Mouse (Mus musculus): Measurements from ENCODE around the gene Tsc22d3. TPM values are rescaled to one million over a fixed set of nuclear protein-coding genes. Genes with fewer than 3 reads are reported as not detected.
"Not testable (repeated sequence)": the region's sequence is repeated elsewhere in the genome, so short reads cannot be mapped to it uniquely, and the experiment has no call there.

Gene Tsc22d3
- total and polyA plus RNA-seq, 3 experiments, result 8.4 to 32.8 (median 15.2) TPM

DNA sequence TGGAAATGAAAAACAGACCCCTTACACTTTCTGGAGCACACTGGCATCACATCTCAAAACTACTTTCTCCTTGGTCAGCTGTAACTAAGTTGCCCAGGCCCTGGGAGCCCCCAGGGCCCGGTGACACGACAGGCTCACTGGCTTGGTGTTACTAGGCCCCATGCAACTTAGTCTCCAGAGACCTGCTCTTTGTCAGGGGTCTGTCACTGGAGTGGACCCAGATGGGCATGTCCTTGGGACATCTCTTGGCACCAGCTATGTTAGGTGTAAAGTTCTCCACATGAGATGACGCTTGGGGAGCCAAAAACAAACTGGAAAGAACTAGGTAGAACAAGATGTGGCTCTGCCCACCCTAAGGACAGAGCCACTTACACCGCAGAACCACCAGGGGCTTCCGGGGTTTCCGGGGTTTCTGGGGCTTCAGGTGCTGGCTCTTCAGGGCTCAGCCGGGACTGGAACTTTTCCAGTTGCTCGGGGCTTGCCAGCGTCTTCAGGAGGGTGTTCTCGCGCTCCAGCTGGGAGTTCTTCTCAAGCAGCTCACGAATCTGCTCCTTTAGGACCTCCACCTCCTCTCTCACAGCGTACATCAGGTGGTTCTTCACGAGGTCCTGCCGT, 59.9 kb downstream of the Tsc22d3 start:
- Histone ChIP-seq H3K27me3 (replicated peaks) (no peaks in the 10 kb centered on the region), H3K27ac (ENCODE audit: insufficient read depth, low read depth) (peak overlapping the region; percentile 48; the same call in 1 of the 2 replicates), H3K36me3 (replicated peaks in 1 of 2; ENCODE audit: control insufficient read depth in 1 of 2, insufficient read depth in 1 of 2, low read length in 1 of 2) (peaks cover 4 to 5% of the 10 kb centered on the region in 2 experiments), H3K79me2 (replicated peaks; ENCODE audit: control insufficient read depth, extremely low read depth, insufficient read depth, poor library complexity, severe bottlenecking) (peaks cover 8% of the 10 kb centered on the region), H3K9me3 (replicated peaks; ENCODE audit: low read length) (no peaks in the 10 kb centered on the region), H3K9ac (ENCODE audit: insufficient read depth, low read depth) (peak overlapping the region; percentile 96), H3K4me3 (replicated peaks in 1 of 3; ENCODE audit: low read depth in 2 of 3, low read length in 2 of 3, poor library complexity in 1 of 3) (peak overlapping the region; percentile 49 to 70 (median 62)), H3K4me1 (ENCODE audit: control insufficient read depth in 1 of 2, insufficient read depth in 2 of 2) (peaks cover 8 to 62% of the 10 kb centered on the region in 2 experiments; a peak in 3 of 4 replicates), H3K4me2 (ENCODE audit: insufficient read depth, low read depth, poor library complexity, severe bottlenecking) (peak overlapping the region; percentile 77; the same call in 1 of the 2 replicates)
- dilution Hi-C loops (cut with MboI; ENCODE audit: extremely low pct_ligation_motif_present, extremely low pct_unique_long_range_greater_than_20kb, low sequenced_read_pairs) (no loop called here), in situ Hi-C loops (cut with MboI; ENCODE audit: low pct_ligation_motif_present, low pct_unique_long_range_greater_than_20kb, low sequenced_read_pairs) (no loop called here)
- DNase-seq (ENCODE audit: extremely low read depth), result no peak
- no peak for TF ChIP-seq UBTF (IDR thresholded peaks at IDR 0.05; ENCODE audit: low read depth, low read length)
- TF ChIP-seq E2F4 (IDR thresholded peaks at IDR 0.05; ENCODE audit: insufficient replicate concordance, low read depth, low read length), result no peak
- peak; percentile 22; the same call in 1 of the 2 replicates for TF ChIP-seq ELF1 (IDR thresholded peaks at IDR 0.05; ENCODE audit: low read depth, low read length)
- no peak for TF ChIP-seq ZNF384 (IDR thresholded peaks at IDR 0.05; ENCODE audit: low read depth, low read length)
- no peak for TF ChIP-seq KAT2A (IDR thresholded peaks at IDR 0.05; ENCODE audit: insufficient replicate concordance, low read length)
- no peak for TF ChIP-seq POLR2AphosphoS2 (IDR thresholded peaks at IDR 0.05; ENCODE audit: low read depth, low read length)
- no peak for TF ChIP-seq TCF12 (IDR thresholded peaks at IDR 0.05; ENCODE audit: low read depth, low read length)
- TF ChIP-seq RAD21 (IDR thresholded peaks at IDR 0.05; ENCODE audit: low read depth, low read length), result no peak

DNA sequence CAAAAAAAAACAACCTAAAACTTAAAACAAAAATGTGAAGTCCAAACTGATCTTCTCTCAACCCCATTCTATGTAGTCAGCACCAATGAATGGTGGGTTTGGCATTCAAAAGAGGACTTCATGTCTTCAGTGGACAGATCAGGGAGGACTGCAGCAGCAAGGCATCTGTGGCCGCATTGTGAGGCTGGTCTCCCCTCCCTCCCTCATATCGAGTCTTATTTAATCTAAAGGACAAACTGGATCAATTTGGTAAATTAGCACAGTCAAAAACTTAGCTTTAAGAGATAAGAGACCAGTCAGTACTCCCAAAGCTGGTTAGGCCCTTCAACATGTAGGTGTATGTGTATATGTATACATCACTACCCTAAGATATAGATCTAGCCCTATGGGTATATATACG, 60.6 kb downstream of the Tsc22d3 start:
- H3K4me2 ChIP-seq (ENCODE audit: insufficient read depth, low read depth, poor library complexity, severe bottlenecking); in situ Hi-C loops (cut with MboI; ENCODE audit: low pct_ligation_motif_present, low pct_unique_long_range_greater_than_20kb, low sequenced_read_pairs); dilution Hi-C loops (cut with MboI; ENCODE audit: extremely low pct_ligation_motif_present, extremely low pct_unique_long_range_greater_than_20kb, low sequenced_read_pairs); H3K9me3 ChIP-seq (replicated peaks; ENCODE audit: low read length); DNase-seq (ENCODE audit: extremely low read depth); H3K27me3 ChIP-seq (replicated peaks); H3K36me3 ChIP-seq (replicated peaks in 1 of 2; ENCODE audit: control insufficient read depth in 1 of 2, insufficient read depth in 1 of 2, low read length in 1 of 2); H3K9ac ChIP-seq (ENCODE audit: insufficient read depth, low read depth); H3K27ac ChIP-seq (ENCODE audit: insufficient read depth, low read depth); H3K79me2 ChIP-seq (replicated peaks; ENCODE audit: control insufficient read depth, extremely low read depth, insufficient read depth, poor library complexity, severe bottlenecking); H3K4me3 ChIP-seq (replicated peaks in 1 of 3; ENCODE audit: low read depth in 2 of 3, low read length in 2 of 3, poor library complexity in 1 of 3): not testable (repeated sequence)
- H3K4me1 ChIP-seq (ENCODE audit: control insufficient read depth in 1 of 2, insufficient read depth in 2 of 2), result peaks cover 8 to 55% of the 10 kb centered on the region in 2 experiments; a peak in 3 of 4 replicates

DNA sequence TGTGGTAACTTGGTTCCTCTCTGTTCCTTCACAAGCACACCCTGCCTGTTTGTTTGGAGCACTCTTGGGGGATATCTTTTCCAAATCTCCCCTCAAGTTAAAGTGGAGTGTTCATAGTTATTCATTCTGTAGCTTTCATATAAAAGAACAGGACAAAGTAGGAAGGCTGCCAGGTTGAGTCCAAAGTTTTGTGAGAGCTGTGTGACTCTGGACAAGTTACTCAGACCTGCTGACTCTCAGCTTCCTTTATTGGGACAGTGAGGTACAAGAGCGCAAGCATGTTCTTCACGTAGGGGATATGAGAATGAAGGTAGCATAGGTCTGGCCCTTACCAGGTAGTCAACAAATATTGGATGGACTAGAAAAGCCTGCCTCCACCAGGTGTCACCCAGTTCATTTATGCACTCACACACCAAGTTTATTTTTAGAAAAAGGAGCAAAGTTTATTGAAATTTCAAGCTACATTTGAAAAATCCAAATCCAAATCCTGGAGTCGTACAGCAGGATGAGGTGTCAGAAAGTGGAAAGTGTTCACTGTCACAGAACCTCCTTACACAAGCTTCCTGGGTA, 61.3 kb downstream of the Tsc22d3 start:
- TF ChIP-seq RCOR1 (conservative IDR thresholded peaks at IDR 0.05; ENCODE audit: low read depth, low read length), result no peak
- TF ChIP-seq NELFE (IDR thresholded peaks at IDR 0.05; ENCODE audit: low read depth, low read length), result no peak
- TF ChIP-seq MEF2A (IDR thresholded peaks at IDR 0.05; ENCODE audit: borderline replicate concordance, low read depth, low read length), result no peak
- TF ChIP-seq HCFC1 (IDR thresholded peaks at IDR 0.05; ENCODE audit: low read depth, low read length), result no peak
- TF ChIP-seq MAZ (IDR thresholded peaks at IDR 0.05; ENCODE audit: low read depth, low read length), result no peak
- no peak for TF ChIP-seq ETS1 (conservative IDR thresholded peaks at IDR 0.05; ENCODE audit: low read depth, low read length)
- no peak for TF ChIP-seq MAFK (IDR thresholded peaks at IDR 0.05; ENCODE audit: insufficient replicate concordance, low read length)
- TF ChIP-seq EP300 (IDR thresholded peaks at IDR 0.05; ENCODE audit: low read length), result no peak
- Histone ChIP-seq H3K9me3 (replicated peaks; ENCODE audit: low read length) (no peaks in the 10 kb centered on the region), H3K27ac (ENCODE audit: insufficient read depth, low read depth) (no peak overlapping the region; the same call in 1 of the 2 replicates), H3K79me2 (replicated peaks; ENCODE audit: control insufficient read depth, extremely low read depth, insufficient read depth, poor library complexity, severe bottlenecking) (peaks cover 8% of the 10 kb centered on the region), H3K4me3 (replicated peaks in 1 of 3; ENCODE audit: low read depth in 2 of 3, low read length in 2 of 3, poor library complexity in 1 of 3) (no peak overlapping the region), H3K27me3 (replicated peaks) (no peaks in the 10 kb centered on the region), H3K9ac (ENCODE audit: insufficient read depth, low read depth) (no peak overlapping the region), H3K4me2 (ENCODE audit: insufficient read depth, low read depth, poor library complexity, severe bottlenecking) (no peak overlapping the region; the same call in 1 of the 2 replicates), H3K36me3 (replicated peaks in 1 of 2; ENCODE audit: control insufficient read depth in 1 of 2, insufficient read depth in 1 of 2, low read length in 1 of 2) (peaks cover 4 to 5% of the 10 kb centered on the region in 2 experiments), H3K4me1 (ENCODE audit: control insufficient read depth in 1 of 2, insufficient read depth in 2 of 2) (peaks cover 12 to 58% of the 10 kb centered on the region in 2 experiments; a peak in 3 of 4 replicates)
- no peak for DNase-seq (ENCODE audit: extremely low read depth)
- in situ Hi-C loops (cut with MboI; ENCODE audit: low pct_ligation_motif_present, low pct_unique_long_range_greater_than_20kb, low sequenced_read_pairs), result no loop called here
- dilution Hi-C loops (cut with MboI; ENCODE audit: extremely low pct_ligation_motif_present, extremely low pct_unique_long_range_greater_than_20kb, low sequenced_read_pairs), result no loop called here

Data from CH12.LX (cell line).